Comparison of ENCODE assay signal across 8 mouse cellular contexts in the genomic region with DNA sequence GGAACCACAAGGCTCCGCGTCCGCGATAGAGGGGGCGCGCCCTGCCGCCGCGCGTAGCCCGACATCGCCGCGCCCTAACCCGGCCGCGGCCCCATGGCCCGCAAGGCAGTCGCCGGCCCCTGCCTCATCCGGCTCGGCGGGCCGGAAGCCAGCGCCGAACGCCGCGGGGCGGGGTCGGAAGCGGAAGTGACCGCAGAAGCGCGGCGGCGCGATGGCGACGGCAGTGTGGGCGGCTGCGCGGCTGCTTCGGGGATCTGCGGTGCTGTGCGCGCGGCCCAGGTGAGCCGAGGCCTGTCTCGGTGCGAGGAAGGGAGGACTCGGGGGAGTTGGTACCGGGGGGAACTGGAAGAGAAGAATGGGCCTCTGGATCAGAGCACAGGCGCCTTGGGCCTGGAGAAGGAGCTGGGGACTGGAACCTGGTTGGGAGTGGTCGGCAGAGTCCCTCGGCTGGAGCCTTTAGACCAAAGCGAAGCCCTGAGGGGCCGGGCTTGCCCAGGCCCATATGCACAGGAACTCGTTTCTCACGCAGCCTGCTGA. TPM values are rescaled to one million over a fixed set of nuclear protein-coding genes. Genes with fewer than 3 reads are reported as not detected.
DNase-seq lines count a peak whose midpoint lies in the region; ATAC-seq and TF ChIP-seq lines count a peak whose summit lies in the region.

Gene Entr1 (minus strand): TSS at position 163 of the 537 bp plus-strand sequence.
Gene Pmpca (plus strand): TSS at position 186 of the 537 bp plus-strand sequence.

- peak within 1 kb of the TSS; percentile 72 for H3K4me2 ChIP-seq in kidney, embryonic 15.5 days
- peak within 1 kb of the TSS; percentile 72 for H3K4me2 ChIP-seq in liver, embryonic 11.5 days

- peak within 1 kb of the TSS; percentile 94 for H3K4me3 ChIP-seq in embryonic fibroblast, embryonic 13.5 days (ENCODE audit: insufficient read depth, low read length)
- H3K4me3 ChIP-seq in heart, embryonic 10.5 days = peak within 1 kb of the TSS; percentile 95
- H3K4me3 ChIP-seq in kidney, embryonic 15.5 days (replicated peaks) = peak within 1 kb of the TSS; percentile 97
- H3K4me3 ChIP-seq in liver, embryonic 11.5 days (ENCODE audit: low read depth, low read length) = peak within 1 kb of the TSS; percentile 87

- peaks cover 74% of the 10 kb centered on the region for H3K36me3 ChIP-seq in heart, embryonic 10.5 days
- H3K36me3 ChIP-seq in kidney, embryonic 15.5 days = peaks cover 75% of the 10 kb centered on the region
- peaks cover 61% of the 10 kb centered on the region for H3K36me3 ChIP-seq in liver, embryonic 11.5 days (ENCODE audit: control insufficient read depth, insufficient read depth, low read length)
- H3K36me3 ChIP-seq in splenic B cell, adult 2 months (ENCODE audit: control insufficient read depth, insufficient read depth, low read length, poor library complexity, severe bottlenecking) = peaks cover 27% of the 10 kb centered on the region

- peak; percentile 89 for ATAC-seq in kidney, embryonic 15.5 days (replicated peaks; ENCODE audit: low FRiP score)
- ATAC-seq in liver, embryonic 11.5 days (replicated peaks; ENCODE audit: low FRiP score) = peak; percentile 91

- H3K9ac ChIP-seq in kidney, embryonic 15.5 days = peak within 1 kb of the TSS; percentile 95
- H3K9ac ChIP-seq in liver, embryonic 11.5 days (ENCODE audit: low read depth, low read length) = peak within 1 kb of the TSS; percentile 94

- TF ChIP-seq POLR2A in embryonic fibroblast, embryonic 13.5 days (IDR thresholded peaks at IDR 0.05; ENCODE audit: low read depth, low read length) = peak; percentile 81

- DNase-seq in CD4-positive helper T cell, adult 2 months (ENCODE audit: low read depth, low spot score) = peak; percentile 93
- peak; percentile 92 for DNase-seq in brain, adult 2 months (ENCODE audit: low read depth, low spot score)
- peak; percentile 88 for DNase-seq in heart, embryonic 10.5 days (ENCODE audit: low spot score)
- DNase-seq in liver, embryonic 11.5 days (ENCODE audit: low spot score) = peak; percentile 88
- peak; percentile 90 for DNase-seq in naive thymus-derived CD4-positive, alpha-beta T cell, adult 2 months (ENCODE audit: low read depth)
- peak; percentile 88 for DNase-seq in splenic B cell, adult 2 months (ENCODE audit: low read depth, low spot score)

- H3K4me1 ChIP-seq in embryonic fibroblast, embryonic 13.5 days (ENCODE audit: control insufficient read depth, insufficient read depth, low read length) = 0 out of 2 replicates have a peak, but pooled peaks cover 7% of the 10 kb centered on the region
- peaks cover 23% of the 10 kb centered on the region for H3K4me1 ChIP-seq in heart, embryonic 10.5 days
- H3K4me1 ChIP-seq in kidney, embryonic 15.5 days = peaks cover 21% of the 10 kb centered on the region
- peaks cover 14% of the 10 kb centered on the region for H3K4me1 ChIP-seq in liver, embryonic 11.5 days (replicated peaks; ENCODE audit: control insufficient read depth, insufficient read depth, low read length)

- H3K27ac ChIP-seq in embryonic fibroblast, embryonic 13.5 days (ENCODE audit: insufficient read depth, low read length) = 0 out of 2 replicates have a peak within 1 kb of the TSS, but pooled peaks have one; percentile 28
- peak within 1 kb of the TSS; percentile 92 for H3K27ac ChIP-seq in heart, embryonic 10.5 days
- peak within 1 kb of the TSS; percentile 72 for H3K27ac ChIP-seq in kidney, embryonic 15.5 days
- peak within 1 kb of the TSS; percentile 40 for H3K27ac ChIP-seq in liver, embryonic 11.5 days (ENCODE audit: low read depth, low read length)

- WGBS in heart, embryonic 10.5 days = under 1% methylated on average over 60 of the region's 60 CpGs
- WGBS in kidney, embryonic 15.5 days = under 1% methylated on average over 60 of the region's 60 CpGs
- under 1% methylated on average over 60 of the region's 60 CpGs for WGBS in liver, embryonic 11.5 days

- H3K9me3 ChIP-seq in heart, embryonic 10.5 days = no peaks in the 10 kb centered on the region
- H3K9me3 ChIP-seq in kidney, embryonic 15.5 days (replicated peaks) = no peaks in the 10 kb centered on the region
- no peaks in the 10 kb centered on the region for H3K9me3 ChIP-seq in liver, embryonic 11.5 days (ENCODE audit: control insufficient read depth, low read length)

- TF ChIP-seq CTCF in embryonic fibroblast, embryonic 13.5 days (IDR thresholded peaks at IDR 0.05; ENCODE audit: borderline replicate concordance, insufficient read depth, low read length) = no peak

- H3K27me3 ChIP-seq in heart, embryonic 10.5 days (ENCODE audit: insufficient read depth, poor library complexity, severe bottlenecking) = no peaks in the 10 kb centered on the region
- no peaks in the 10 kb centered on the region for H3K27me3 ChIP-seq in kidney, embryonic 15.5 days
- no peaks in the 10 kb centered on the region for H3K27me3 ChIP-seq in liver, embryonic 11.5 days (replicated peaks; ENCODE audit: control insufficient read depth, insufficient read depth, low read length)
- no peaks in the 10 kb centered on the region for H3K27me3 ChIP-seq in splenic B cell, adult 2 months (ENCODE audit: control insufficient read depth, insufficient read depth, low read length, poor library complexity, severe bottlenecking)

RNA-seq across cellular contexts. Expression of gene Entr1, which starts in this region (rescaled TPM):
- polyA plus RNA-seq in embryonic fibroblast, embryonic 13.5 days (2011; ENCODE audit: insufficient read length, low read depth, missing spikeins) = 75.7 and 76.1 TPM in 2 replicates
- 94.7 and 113 TPM in 2 replicates for polyA plus RNA-seq in heart, embryonic 10.5 days (2016; fragmentation: Nextera tagmentation; extraction: Ambion mirVana)
- 110 and 115 TPM in 2 replicates for polyA plus RNA-seq in kidney, embryonic 15.5 days (2015; fragmentation: Nextera tagmentation; extraction: Ambion mirVana)
- 94.4 and 95.7 TPM in 2 replicates for polyA plus RNA-seq in liver, embryonic 11.5 days (2014; fragmentation: Nextera tagmentation; extraction: Ambion mirVana)

RNA-seq across cellular contexts. Expression of gene Pmpca, which starts in this region (rescaled TPM):
- polyA plus RNA-seq in embryonic fibroblast, embryonic 13.5 days (2011; ENCODE audit: insufficient read length, low read depth, missing spikeins) = 100 and 101 TPM in 2 replicates
- 153 and 171 TPM in 2 replicates for polyA plus RNA-seq in heart, embryonic 10.5 days (2016; fragmentation: Nextera tagmentation; extraction: Ambion mirVana)
- polyA plus RNA-seq in kidney, embryonic 15.5 days (2015; fragmentation: Nextera tagmentation; extraction: Ambion mirVana) = 113 TPM in 2 replicates
- polyA plus RNA-seq in liver, embryonic 11.5 days (2014; fragmentation: Nextera tagmentation; extraction: Ambion mirVana) = 147 and 150 TPM in 2 replicates

Comparison
In these comparisons a context has a peak if more than half of its experiments do, and no peak if none do; other contexts are left out.
1. Peak in every context shown above with its lines: DNase-seq, ATAC-seq, H3K4me3 ChIP-seq and H3K27ac ChIP-seq.
2. H3K27ac ChIP-seq: peak in every context shown above with its lines; median percentile 92 in heart, embryonic 10.5 days; 72 in kidney, embryonic 15.5 days; 40 in liver, embryonic 11.5 days; 28 in embryonic fibroblast, embryonic 13.5 days.